Mouse (Mus musculus) kidney, embryonic 16.5 days (tissue): ENCODE measurements around the gene Gm6217. TPM values are rescaled to one million over a fixed set of nuclear protein-coding genes. Genes with fewer than 3 reads are reported as not detected.
"Not testable (repeated sequence)": the region's sequence is repeated elsewhere in the genome, so short reads cannot be mapped to it uniquely, and the experiment has no call there.

ENCODE experiments used
- ATAC-seq: fragments of 200-750 bp; cut with Nextera tagmentation; 2 replicates; pipeline ENCODE4 v1.8.0; 2017; ENCODE audit warnings: moderate TSS enrichment; ENCODE audit not compliant: low FRiP score, low TSS enrichment
- H3K27ac ChIP-seq: fragments of 300-500 bp; sonication (generic); 2 replicates; pipeline ENCODE4 v1.5.1; 2014; ENCODE audit warnings: low read length
- H3K27me3 ChIP-seq: fragments of 300-500 bp; sonication (generic); 2 replicates; pipeline ENCODE4 v1.6.1; 2014; ENCODE audit warnings: low read length, control low read depth, mixed read lengths; ENCODE audit not compliant: insufficient read depth
- H3K36me3 ChIP-seq: fragments of 300-500 bp; sonication (generic); 2 replicates; pipeline ENCODE4 v1.6.1; 2014; ENCODE audit warnings: low read length, control low read depth, mixed read lengths; ENCODE audit not compliant: insufficient read depth
- H3K4me1 ChIP-seq: fragments of 300-500 bp; sonication (generic); 2 replicates; pipeline ENCODE4 v1.6.1; 2014; ENCODE audit warnings: low read length, control low read depth, mixed read lengths; ENCODE audit not compliant: insufficient read depth
- H3K4me2 ChIP-seq: fragments of 300-500 bp; sonication (generic); replicated peaks from 2 replicates; pipeline ENCODE4 v1.6.1; 2014; ENCODE audit warnings: low read depth, low read length
- H3K4me3 ChIP-seq: fragments of 300-500 bp; sonication (generic); 2 replicates; pipeline ENCODE4 v1.5.1; 2014; ENCODE audit warnings: mild to moderate bottlenecking, low read length
- H3K9ac ChIP-seq: fragments of 300-500 bp; sonication (generic); replicated peaks from 2 replicates; pipeline ENCODE4 v1.6.1; 2014; ENCODE audit warnings: low read length
- H3K9me3 ChIP-seq: fragments of 300-500 bp; sonication (generic); 2 replicates; pipeline ENCODE4 v1.6.1; 2016; ENCODE audit warnings: low read length, control low read depth
- WGBS: fragments of 180-500 bp; shearing (Covaris S2); extraction: QIAGEN DNeasy Blood & Tissue Kit; methylation state at CpG from one replicate; pipeline ENCODE4 v1.1.7; 2014; 5-methylcytosine and 5-hydroxymethylcytosine counted together
- polyA plus RNA-seq: library from polyadenylated mRNA; unstranded; fragments of >200 nt; fragmentation: Nextera tagmentation; extraction: Ambion mirVana; gene quantifications from 2 replicates; pipeline ENCODE4 v1.2.1, GENCODE M21; 2015

The Gm6217 gene
- polyA plus RNA-seq, 1 experiment from 2014 or later = not detected

- no peaks in the 10 kb centered on the region for H3K27me3 ChIP-seq
- no peaks in the 10 kb centered on the region for H3K4me1 ChIP-seq
- H3K36me3 ChIP-seq = no peaks in the 10 kb centered on the region
- no peak overlapping the region for H3K4me3 ChIP-seq
- H3K9me3 ChIP-seq = no peaks in the 10 kb centered on the region
- H3K9ac ChIP-seq = no peak overlapping the region
- ATAC-seq = no peak
- H3K4me2 ChIP-seq = no peak overlapping the region
- WGBS = 88% methylated on average over 2 of the region's 2 CpGs
- H3K27ac ChIP-seq = no peak overlapping the region
These were observed 17.4 kb upstream of the Gm6217 start for GRCm38 (mm10) chr1:82948601-82949000.

GRCm38 (mm10) chr1:82946029-82946428, 14.8 kb upstream of the Gm6217 start:
- not testable (repeated sequence) for H3K27me3 ChIP-seq, H3K4me1 ChIP-seq, H3K4me3 ChIP-seq, ATAC-seq, H3K9ac ChIP-seq, H3K4me2 ChIP-seq, H3K36me3 ChIP-seq, H3K27ac ChIP-seq, H3K9me3 ChIP-seq
- 100% methylated on average over 2 of the region's 2 CpGs for WGBS

- ATAC-seq, H3K9ac ChIP-seq, H3K36me3 ChIP-seq, H3K27ac ChIP-seq, H3K27me3 ChIP-seq, H3K4me2 ChIP-seq, H3K9me3 ChIP-seq, H3K4me1 ChIP-seq, H3K4me3 ChIP-seq: not testable (repeated sequence)
- no CpG with 5 or more reads among the region's 6 CpGs for whole genome bisulfite sequencing
These were observed 12.1 kb upstream of the Gm6217 start, which contains the start of gene A030003K21Rik for GRCm38 (mm10) chr1:82943295-82943694. A030003K21Rik (minus strand) TSS chr1:82943388.

- H3K4me2 ChIP-seq, H3K4me1 ChIP-seq, H3K27ac ChIP-seq, ATAC-seq, H3K36me3 ChIP-seq, H3K9ac ChIP-seq, H3K9me3 ChIP-seq, H3K27me3 ChIP-seq, H3K4me3 ChIP-seq: not testable (repeated sequence)
- 64% methylated on average over 1 of the region's 2 CpGs for WGBS
These were observed 11.3 kb upstream of the Gm6217 start for GRCm38 (mm10) chr1:82942505-82942904.

- Histone ChIP-seq H3K27me3 (no peaks in the 10 kb centered on the region), H3K9ac (no peak overlapping the region), H3K4me2 (no peak overlapping the region), H3K36me3 (no peaks in the 10 kb centered on the region), H3K9me3 (peaks cover 11% of the 10 kb centered on the region), H3K4me1 (no peaks in the 10 kb centered on the region), H3K4me3 (no peak overlapping the region), H3K27ac (no peak overlapping the region)
- 93% methylated on average over 5 of the region's 5 CpGs for WGBS
- ATAC-seq = no peak
These were observed 7.5 kb upstream of the Gm6217 start for GRCm38 (mm10) chr1:82938666-82939065.

GRCm38 (mm10) chr1:82930558-82930957, 641 bp downstream of the Gm6217 start:
- H3K27ac ChIP-seq, H3K4me3 ChIP-seq, H3K4me1 ChIP-seq, ATAC-seq, H3K9me3 ChIP-seq, H3K36me3 ChIP-seq, H3K9ac ChIP-seq, H3K27me3 ChIP-seq, H3K4me2 ChIP-seq: not testable (repeated sequence)
- WGBS = 77% methylated on average over 2 of the region's 3 CpGs

- 86% methylated on average over 6 of the region's 6 CpGs for WGBS
- H3K4me2 ChIP-seq = no peak within 1 kb of the TSS
- H3K4me3 ChIP-seq = no peak within 1 kb of the TSS
- H3K27ac ChIP-seq = no peak within 1 kb of the TSS
- H3K9ac ChIP-seq = no peak within 1 kb of the TSS
- H3K4me1 ChIP-seq = no peaks in the 10 kb centered on the region
- ATAC-seq = no peak
- no peaks in the 10 kb centered on the region for H3K9me3 ChIP-seq
- no peaks in the 10 kb centered on the region for H3K27me3 ChIP-seq
- H3K36me3 ChIP-seq = no peaks in the 10 kb centered on the region
These were observed 6.5 kb downstream of the Gm6217 start, which contains the start of gene A030014E15Rik for GRCm38 (mm10) chr1:82924650-82925049. A030014E15Rik (plus strand) TSS chr1:82924917.

GRCm38 (mm10) chr1:82913434-82913833, 17.8 kb downstream of the Gm6217 start:
- H3K4me1 ChIP-seq, H3K9ac ChIP-seq, H3K4me3 ChIP-seq, H3K36me3 ChIP-seq, H3K9me3 ChIP-seq, H3K27me3 ChIP-seq, ATAC-seq, H3K4me2 ChIP-seq, H3K27ac ChIP-seq: not testable (repeated sequence)
- 94% methylated on average over 5 of the region's 5 CpGs for WGBS

GRCm38 (mm10) chr1:82913025-82913424, 18.2 kb downstream of the Gm6217 start, which contains the start of gene A030005L19Rik:
A030005L19Rik (plus strand) TSS chr1:82913325.
- Histone ChIP-seq H3K27me3 (no peaks in the 10 kb centered on the region), H3K4me3 (no peak within 1 kb of the TSS), H3K4me2 (no peak within 1 kb of the TSS), H3K36me3 (no peaks in the 10 kb centered on the region), H3K4me1 (no peaks in the 10 kb centered on the region), H3K9ac (no peak within 1 kb of the TSS), H3K9me3 (no peaks in the 10 kb centered on the region), H3K27ac (no peak within 1 kb of the TSS)
- 84% methylated on average over 3 of the region's 3 CpGs for WGBS
- no peak for ATAC-seq

- no peak for ATAC-seq
- no peaks in the 10 kb centered on the region for H3K9me3 ChIP-seq
- peaks cover 6% of the 10 kb centered on the region; the same call in 1 of the 2 replicates for H3K36me3 ChIP-seq
- no peak overlapping the region for H3K27ac ChIP-seq
- H3K9ac ChIP-seq = no peak overlapping the region
- H3K4me2 ChIP-seq = no peak overlapping the region
- H3K4me3 ChIP-seq = no peak overlapping the region
- WGBS = 83% methylated on average over 3 of the region's 3 CpGs
- no peaks in the 10 kb centered on the region for H3K4me1 ChIP-seq
- no peaks in the 10 kb centered on the region for H3K27me3 ChIP-seq
These were observed 25.3 kb downstream of the Gm6217 start for GRCm38 (mm10) chr1:82905886-82906285.
